Mouse (Mus musculus): ENCODE data around the gene Iqck.

DNA sequence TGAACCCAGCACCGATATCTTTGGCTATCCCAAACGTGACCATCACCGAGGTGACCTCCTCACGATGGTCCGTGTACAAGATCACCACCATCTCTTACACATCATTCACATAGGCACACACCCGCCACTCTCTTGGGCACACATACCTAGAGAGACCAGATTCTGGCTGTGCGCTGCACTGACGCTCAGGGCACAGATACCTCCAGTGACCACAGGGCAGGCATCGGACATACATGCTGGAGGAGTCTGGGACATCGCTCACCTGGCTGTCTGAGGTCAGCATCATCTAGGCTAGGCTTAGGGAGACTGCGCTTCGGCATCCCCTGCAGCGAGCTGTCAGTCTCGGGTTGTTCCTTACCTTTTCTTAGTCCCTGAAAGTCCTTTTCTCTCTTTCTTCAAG is 140.1 kb downstream of the Iqck start:
- no peak for TF ChIP-seq CTCF (IDR thresholded peaks at IDR 0.05)
- TF ChIP-seq POLR2A (IDR thresholded peaks at IDR 0.05; ENCODE audit: insufficient read depth, low read depth, low read length): no peak
- no peak for TF ChIP-seq EP300 (IDR thresholded peaks at IDR 0.05; ENCODE audit: insufficient read depth, low read depth, low read length)

Data from heart, adult 2 months (tissue).